Mouse (Mus musculus): ENCODE results near the gene Zmynd10. TPM values are rescaled to one million over a fixed set of nuclear protein-coding genes. Genes with fewer than 3 reads are reported as not detected.

The Zmynd10 gene
- polyA plus RNA-seq, 1 experiment = 0.28 TPM

GRCm38 (mm10) chr9:107533791-107534407, 13.2 kb upstream of the Zmynd10 start, which contains the start of gene Tmem115:
Gene Tmem115, plus strand, starts transcription at chr9:107533945.
- no peak for TF ChIP-seq GATA1 (IDR thresholded peaks at IDR 0.05; ENCODE audit: low read length)

- TF ChIP-seq GATA1 (IDR thresholded peaks at IDR 0.05; ENCODE audit: low read length) = no peak
These were observed 12.5 kb upstream of the Zmynd10 start for GRCm38 (mm10) chr9:107534408-107535202.

DNA sequence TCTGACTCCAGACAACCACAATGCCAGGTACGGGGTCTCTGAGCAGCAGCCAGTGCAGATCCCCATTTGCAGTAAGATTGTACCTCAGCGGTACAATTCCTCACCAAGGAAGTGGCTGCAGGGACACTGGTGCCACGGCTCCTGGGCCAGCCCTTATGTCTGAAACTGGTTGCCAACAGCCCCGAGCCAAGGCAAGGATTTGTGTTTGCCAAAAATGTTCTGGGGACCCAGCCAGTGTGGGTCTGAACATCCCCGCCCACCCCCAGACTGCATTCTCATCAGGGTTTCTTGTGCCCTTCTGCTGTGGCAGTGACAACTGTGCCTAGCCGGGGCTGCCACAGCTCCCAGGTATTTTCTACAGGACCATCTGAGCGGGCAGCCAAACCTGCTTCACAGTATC, 8.9 kb upstream of the Zmynd10 start:
- no peak for TF ChIP-seq GATA1 (IDR thresholded peaks at IDR 0.05; ENCODE audit: low read length)

GRCm38 (mm10) chr9:107538711-107539110, 8.4 kb upstream of the Zmynd10 start:
- no peak for TF ChIP-seq GATA1 (IDR thresholded peaks at IDR 0.05; ENCODE audit: low read length)

DNA sequence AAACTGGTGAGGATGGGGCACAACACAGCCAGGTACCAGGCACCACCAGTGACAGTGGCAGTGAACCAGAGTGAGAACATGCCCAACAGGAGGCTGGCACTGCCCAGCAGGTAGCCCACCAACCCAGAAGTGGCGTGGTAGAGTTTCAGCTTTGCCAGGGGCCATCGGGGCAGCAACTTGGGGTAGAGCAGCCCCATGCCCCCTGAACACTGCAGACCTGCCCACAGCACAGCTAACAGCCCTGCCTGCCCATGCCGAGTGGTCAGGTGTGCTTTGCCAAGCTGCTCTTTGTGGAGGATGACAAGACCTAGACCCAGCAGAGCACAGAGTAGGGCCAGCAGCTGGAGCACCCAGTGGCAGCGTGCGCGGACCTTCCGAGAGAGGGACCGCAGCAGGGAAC, 7.2 kb upstream of the Zmynd10 start:
- no peak for TF ChIP-seq GATA1 (IDR thresholded peaks at IDR 0.05; ENCODE audit: low read length)

GRCm38 (mm10) chr9:107540420-107540819, 6.7 kb upstream of the Zmynd10 start:
- no peak for TF ChIP-seq GATA1 (IDR thresholded peaks at IDR 0.05; ENCODE audit: low read length)

GRCm38 (mm10) chr9:107541005-107541404, 6.1 kb upstream of the Zmynd10 start:
- no peak for TF ChIP-seq GATA1 (IDR thresholded peaks at IDR 0.05; ENCODE audit: low read length)

GRCm38 (mm10) chr9:107541474-107542351, 5.4 kb upstream of the Zmynd10 start, which contains the start of the genes Cyb561d2 and Nprl2:
Gene Cyb561d2, minus strand, starts transcription at chr9:107542193.
Gene Nprl2, plus strand, starts transcription at chr9:107542226.
- no peak for TF ChIP-seq GATA1 (IDR thresholded peaks at IDR 0.05; ENCODE audit: low read length)

- TF ChIP-seq GATA1 (IDR thresholded peaks at IDR 0.05; ENCODE audit: low read length) = no peak
These were observed 4.8 kb upstream of the Zmynd10 start for GRCm38 (mm10) chr9:107542352-107542686.

DNA sequence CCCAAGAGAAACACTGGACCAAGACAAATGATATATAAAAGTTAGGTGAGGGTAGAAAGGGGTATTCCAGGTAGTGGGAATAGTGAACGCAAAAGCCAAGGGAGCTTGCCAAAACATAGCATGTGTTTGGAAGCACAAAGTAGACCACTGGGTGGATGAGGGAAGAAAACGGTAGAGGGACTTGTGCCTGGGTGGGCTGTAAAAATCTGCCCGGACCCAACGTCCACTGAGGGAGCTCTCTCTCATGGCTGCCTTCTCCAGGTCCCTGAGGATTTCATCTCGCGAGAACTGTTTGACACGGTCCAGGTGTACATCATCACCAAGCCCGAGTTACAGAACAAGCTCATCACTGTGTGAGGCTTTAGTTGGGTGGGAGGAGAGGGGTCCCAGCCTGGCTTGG, 4.4 kb upstream of the Zmynd10 start:
- no peak for TF ChIP-seq GATA1 (IDR thresholded peaks at IDR 0.05; ENCODE audit: low read length)

GRCm38 (mm10) chr9:107543299-107543698, 3.8 kb upstream of the Zmynd10 start:
- no peak for TF ChIP-seq GATA1 (IDR thresholded peaks at IDR 0.05; ENCODE audit: low read length)

GRCm38 (mm10) chr9:107544196-107544700, 2.9 kb upstream of the Zmynd10 start:
- no peak for TF ChIP-seq GATA1 (IDR thresholded peaks at IDR 0.05; ENCODE audit: low read length)

DNA sequence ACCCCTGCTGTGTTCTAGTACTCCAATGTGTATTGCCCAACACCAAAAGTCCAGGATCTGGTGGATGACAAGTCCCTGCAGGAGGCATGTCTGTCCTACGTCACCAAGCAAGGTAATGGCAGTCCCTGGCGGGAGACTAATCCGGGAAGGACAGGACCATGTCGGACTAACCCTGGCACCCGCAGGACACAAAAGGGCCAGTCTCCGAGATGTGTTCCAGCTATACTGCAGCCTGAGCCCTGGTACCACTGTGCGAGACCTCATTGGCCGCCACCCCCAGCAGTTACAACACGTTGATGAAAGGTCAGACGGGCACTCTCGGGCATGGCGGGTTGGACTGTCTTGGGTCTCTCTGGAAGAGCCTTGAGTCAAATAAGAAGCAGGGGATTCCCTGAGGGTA, 2.4 kb upstream of the Zmynd10 start:
- no peak for TF ChIP-seq GATA1 (IDR thresholded peaks at IDR 0.05; ENCODE audit: low read length)

- no peak for TF ChIP-seq GATA1 (IDR thresholded peaks at IDR 0.05; ENCODE audit: low read length)
These were observed 1.9 kb upstream of the Zmynd10 start for GRCm38 (mm10) chr9:107545199-107545598.

DNA sequence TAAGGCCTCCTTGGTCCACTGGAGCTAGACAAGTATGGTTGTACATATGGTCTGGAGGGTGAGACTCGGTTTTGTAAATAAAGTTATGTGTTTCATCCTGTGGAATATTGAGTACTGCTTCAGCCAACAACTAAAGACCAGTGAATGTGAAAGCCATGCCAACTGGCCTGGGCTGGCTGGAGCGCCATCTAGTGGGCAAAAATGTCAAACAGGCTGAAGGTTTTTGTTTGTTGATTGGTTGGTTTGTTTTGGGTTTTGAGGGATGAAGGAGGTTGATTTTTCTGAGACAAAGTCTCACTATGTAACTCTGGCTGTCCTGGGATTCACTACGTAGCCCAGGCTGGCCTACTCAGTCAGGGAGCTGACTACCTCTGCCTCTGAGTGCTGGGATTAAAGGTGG, 1.5 kb upstream of the Zmynd10 start:
- TF ChIP-seq GATA1 (IDR thresholded peaks at IDR 0.05; ENCODE audit: low read length) = no peak

DNA sequence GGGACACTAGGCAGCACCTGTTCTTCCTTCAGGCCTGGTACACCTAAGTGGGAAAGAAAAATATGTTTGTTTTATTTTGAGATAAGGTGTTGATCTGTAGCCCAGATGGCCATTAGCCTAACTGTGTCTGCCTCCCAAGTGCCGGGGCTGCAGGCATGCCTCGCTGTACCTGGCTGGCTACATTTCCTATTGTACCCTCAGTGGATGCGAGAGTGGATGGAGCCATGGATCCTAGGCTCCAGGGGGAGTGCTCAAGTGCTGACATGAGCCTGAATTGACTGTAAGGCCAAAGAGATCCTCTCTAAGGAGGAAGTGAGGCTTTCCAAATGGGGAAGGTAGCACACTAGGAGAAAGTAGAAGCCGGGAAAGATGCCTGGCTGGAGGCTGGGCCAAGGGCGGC, 859 bp downstream of the Zmynd10 start:
- TF ChIP-seq GATA1 (IDR thresholded peaks at IDR 0.05; ENCODE audit: low read length) = no peak
